Comparison of ENCODE assay signal across 9 mouse cellular contexts in the genomic region with DNA sequence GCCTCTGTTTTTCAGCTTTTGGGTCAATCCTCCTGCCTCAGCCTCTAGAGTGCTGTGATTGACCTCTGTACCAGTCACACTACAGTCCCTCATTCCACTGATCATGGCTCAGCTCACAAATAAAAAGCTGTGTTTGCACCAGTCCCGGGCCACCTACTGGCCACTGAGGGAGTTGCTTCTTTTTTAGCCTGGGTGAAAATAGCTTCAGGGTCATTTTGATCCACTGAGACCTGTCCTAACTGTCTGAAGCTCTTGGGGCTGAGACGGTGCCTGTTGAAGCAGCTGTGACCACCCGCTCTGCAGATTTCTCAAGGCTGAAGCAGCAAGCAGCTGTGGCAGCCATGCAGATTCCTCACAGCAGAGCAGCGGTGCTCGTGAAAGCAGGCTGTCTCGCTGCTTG. TPM values are rescaled to one million over a fixed set of nuclear protein-coding genes. Genes with fewer than 3 reads are reported as not detected.
A peak's percentile ranks its signal among the peaks of the same experiment; 100 is the strongest.
DNase-seq lines count a peak whose midpoint lies in the region; ATAC-seq and TF ChIP-seq lines count a peak whose summit lies in the region.
"Had no signal": no experiment of that assay in that cellular context is flagged by ENCODE, and none has a peak within 500 bp of the region (broad histone marks: within the 10 kb centered on the region; RNA-seq: fewer than 3 reads in every experiment).

No protein-coding gene starts in this region.

- H3K9me3 ChIP-seq in hindbrain, postnatal 0 days (ENCODE audit: low read length): no peaks in the 10 kb centered on the region
- H3K9me3 ChIP-seq: liver, embryonic 15.5 days had no signal

- H3K4me2 ChIP-seq in hindbrain, postnatal 0 days (ENCODE audit: low read depth, low read length): no peak overlapping the region
- H3K4me2 ChIP-seq: liver, embryonic 15.5 days had no signal

- peak; percentile 14 to 62 for DNase-seq in heart, adult 18-20 months
- no peak for DNase-seq in heart, adult 11 months
- peak; percentile 61 for DNase-seq in 416B (ENCODE audit: low read depth)
- peak; percentile 15 to 38 for DNase-seq in adrenal gland, postnatal 4 days (ENCODE audit: low spot score in 2 of 2)
- peak; percentile 74 for DNase-seq in hindbrain, postnatal 0 days (ENCODE audit: low spot score)
- DNase-seq in lung, postnatal 14 days: peak; percentile 49

- H3K9ac ChIP-seq in hindbrain, postnatal 0 days (replicated peaks; ENCODE audit: low read length): no peak overlapping the region
- H3K9ac ChIP-seq: liver, embryonic 15.5 days had no signal

- H3K36me3 ChIP-seq in hindbrain, postnatal 0 days (ENCODE audit: insufficient read depth, low read length): no peaks in the 10 kb centered on the region

- 48% methylated on average over 6 of the region's 6 CpGs for WGBS in hindbrain, postnatal 0 days

- TF ChIP-seq CTCF in hindbrain, postnatal 0 days (IDR thresholded peaks at IDR 0.05; ENCODE audit: low read depth): peak; percentile 75

- H3K4me3 ChIP-seq in hindbrain, postnatal 0 days (ENCODE audit: low read length): no peak overlapping the region
- H3K4me3 ChIP-seq: liver, embryonic 15.5 days had no signal

- H3K27me3 ChIP-seq in hindbrain, postnatal 0 days (ENCODE audit: insufficient read depth, low read length): no peaks in the 10 kb centered on the region
- H3K27me3 ChIP-seq: liver, embryonic 15.5 days had no signal

- no peak overlapping the region for H3K27ac ChIP-seq in hindbrain, postnatal 0 days
- H3K27ac ChIP-seq: liver, embryonic 15.5 days had no signal

- no peaks in the 10 kb centered on the region for H3K4me1 ChIP-seq in hindbrain, postnatal 0 days (ENCODE audit: insufficient read depth, low read length)

- peak; percentile 63 for ATAC-seq in erythroblast, adult 5-6 weeks (replicated peaks; ENCODE audit: low FRiP score, poor library complexity, severe bottlenecking)
- peak; percentile 64; the same call in 1 of the 2 replicates for ATAC-seq in hindbrain, postnatal 0 days
- ATAC-seq in megakaryocyte, adult 5-6 weeks (ENCODE audit: poor library complexity, severe bottlenecking): no peak

RNA-seq across cellular contexts. Expression of a gene that starts 14.0 kb away (rescaled TPM):
- 1 to 10 TPM; 7.1 to 7.7 TPM for total RNA-seq in heart, adult 18-20 months (2021)
- 10 to 100 TPM; 30.7 to 34.1 TPM for total RNA-seq in adrenal gland, postnatal 4 days (2021)
- total RNA-seq in erythroblast, adult 5-6 weeks (2015; ENCODE audit: low replicate concordance): not detected in 2 replicates
- total RNA-seq in erythroblast, adult 5-6 weeks (2017; ENCODE audit: low replicate concordance): 2.6 TPM in 1 of 2 replicates, not detected in the other
- 23.6 and 25.8 TPM in 2 replicates for total RNA-seq in hindbrain, postnatal 0 days (2014; rRNA removed)
- polyA plus RNA-seq in hindbrain, postnatal 0 days (2015; fragmentation: Nextera tagmentation; extraction: Ambion mirVana): 23.4 and 23.6 TPM in 2 replicates
- total RNA-seq in megakaryocyte, adult 5-6 weeks (2015): not detected in 2 replicates
- not detected in 2 replicates for total RNA-seq in megakaryocyte, adult 5-6 weeks (2017)

RNA-seq across cellular contexts. Expression of a gene that starts 46.7 kb away (rescaled TPM):
- total RNA-seq in heart, adult 18-20 months (2021): 1 to 10 TPM in 1 of 2 experiments, under 1 TPM in 1; 0.37 to 1.2 TPM
- 1 to 10 TPM; 3.7 to 6.4 TPM for total RNA-seq in adrenal gland, postnatal 4 days (2021)
- total RNA-seq in erythroblast, adult 5-6 weeks (2015; ENCODE audit: low replicate concordance): not detected in 2 replicates
- total RNA-seq in erythroblast, adult 5-6 weeks (2017; ENCODE audit: low replicate concordance): not detected in 2 replicates
- total RNA-seq in hindbrain, postnatal 0 days (2014; rRNA removed): 0.68 and 0.99 TPM in 2 replicates
- polyA plus RNA-seq in hindbrain, postnatal 0 days (2015; fragmentation: Nextera tagmentation; extraction: Ambion mirVana): 0.45 and 0.48 TPM in 2 replicates
- total RNA-seq in megakaryocyte, adult 5-6 weeks (2015): not detected in 2 replicates
- total RNA-seq in megakaryocyte, adult 5-6 weeks (2017): 0.11 TPM in 1 of 2 replicates, not detected in the other

RNA-seq across cellular contexts. Expression of a gene that starts 52.1 kb away (rescaled TPM):
- total RNA-seq in heart, adult 18-20 months (2021): not detected
- total RNA-seq in adrenal gland, postnatal 4 days (2021): under 1 TPM in 1 of 2 experiments, not detected in 1; 0.20 TPM
- total RNA-seq in erythroblast, adult 5-6 weeks (2015; ENCODE audit: low replicate concordance): not detected in 2 replicates
- not detected in 2 replicates for total RNA-seq in erythroblast, adult 5-6 weeks (2017; ENCODE audit: low replicate concordance)
- 8.6 and 11.9 TPM in 2 replicates for total RNA-seq in hindbrain, postnatal 0 days (2014; rRNA removed)
- polyA plus RNA-seq in hindbrain, postnatal 0 days (2015; fragmentation: Nextera tagmentation; extraction: Ambion mirVana): 4.3 and 5.7 TPM in 2 replicates
- not detected in 2 replicates for total RNA-seq in megakaryocyte, adult 5-6 weeks (2015)
- not detected in 2 replicates for total RNA-seq in megakaryocyte, adult 5-6 weeks (2017)
- polyA plus RNA-seq: liver, embryonic 15.5 days had no signal
